Mouse (Mus musculus): Measurements from ENCODE around the gene Mamstr. TPM values are rescaled to one million over a fixed set of nuclear protein-coding genes. Genes with fewer than 3 reads are reported as not detected.

Gene Mamstr
- polyA plus RNA-seq, 1 experiment from 2014 or later = 2.8 TPM

DNA sequence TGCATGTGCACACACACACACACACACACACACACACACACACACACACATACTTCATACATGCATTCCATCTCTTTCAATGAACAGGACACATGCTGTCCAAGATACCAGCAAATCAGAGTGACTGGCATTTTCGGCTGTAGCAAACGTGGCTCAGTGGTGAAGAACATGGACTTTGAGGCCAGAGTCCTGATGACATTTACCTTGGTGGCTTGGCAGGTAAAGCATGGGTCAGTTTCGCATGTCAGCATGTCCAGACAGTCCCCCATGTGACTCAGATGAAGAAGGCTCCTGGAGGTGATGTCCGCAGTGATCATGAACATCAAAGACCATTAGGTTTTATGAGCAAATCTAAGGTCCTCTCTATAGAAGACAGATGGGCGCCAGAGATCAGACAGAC lies 42.8 kb upstream of the Mamstr start:
- Histone ChIP-seq H3K4me1 (replicated peaks; ENCODE audit: control insufficient read depth, insufficient read depth, low read length) (no peaks in the 10 kb centered on the region), H3K4me2 (replicated peaks; ENCODE audit: low read depth) (no peak overlapping the region), H3K27me3 (replicated peaks; ENCODE audit: control insufficient read depth, insufficient read depth, low read length) (peaks cover 56% of the 10 kb centered on the region), H3K36me3 (ENCODE audit: control insufficient read depth, insufficient read depth) (no peaks in the 10 kb centered on the region), H3K27ac (ENCODE audit: low read depth, low read length) (no peak overlapping the region), H3K4me3 (ENCODE audit: low read depth, low read length) (no peak overlapping the region), H3K9ac (ENCODE audit: low read depth, low read length) (no peak overlapping the region), H3K9me3 (ENCODE audit: control insufficient read depth) (no peaks in the 10 kb centered on the region)
- 88% methylated on average over 5 of the region's 5 CpGs for WGBS
- ATAC-seq = no peak
- no peak for TF ChIP-seq CTCF (IDR thresholded peaks at IDR 0.05; ENCODE audit: low read depth)

DNA sequence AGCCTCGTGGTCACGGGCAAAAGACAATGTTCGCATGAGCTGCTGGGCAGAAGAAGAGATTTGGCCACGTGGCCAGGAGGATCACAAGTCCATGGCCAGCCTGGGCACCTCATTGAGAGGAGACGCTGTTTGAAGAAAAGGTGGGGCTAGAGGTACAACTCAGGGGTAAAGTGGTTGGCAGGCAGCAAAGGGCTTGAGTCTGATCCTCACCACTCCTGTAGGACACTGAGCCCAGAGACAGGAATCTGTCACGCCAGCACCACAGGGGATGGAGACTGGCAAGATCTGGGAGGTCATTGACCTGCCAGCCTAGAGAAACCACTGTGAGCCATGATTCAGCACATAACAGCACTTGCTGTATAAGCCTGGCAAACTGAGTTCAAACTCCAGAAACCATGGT lies 42.2 kb upstream of the Mamstr start:
- Histone ChIP-seq H3K27me3 (replicated peaks; ENCODE audit: control insufficient read depth, insufficient read depth, low read length) (peaks cover 56% of the 10 kb centered on the region), H3K4me3 (ENCODE audit: low read depth, low read length) (no peak overlapping the region), H3K4me1 (replicated peaks; ENCODE audit: control insufficient read depth, insufficient read depth, low read length) (no peaks in the 10 kb centered on the region), H3K36me3 (ENCODE audit: control insufficient read depth, insufficient read depth) (no peaks in the 10 kb centered on the region), H3K4me2 (replicated peaks; ENCODE audit: low read depth) (no peak overlapping the region), H3K9me3 (ENCODE audit: control insufficient read depth) (no peaks in the 10 kb centered on the region), H3K9ac (ENCODE audit: low read depth, low read length) (no peak overlapping the region), H3K27ac (ENCODE audit: low read depth, low read length) (no peak overlapping the region)
- no peak for ATAC-seq
- TF ChIP-seq CTCF (IDR thresholded peaks at IDR 0.05; ENCODE audit: low read depth) = no peak
- 91% methylated on average over 6 of the region's 6 CpGs for WGBS

DNA sequence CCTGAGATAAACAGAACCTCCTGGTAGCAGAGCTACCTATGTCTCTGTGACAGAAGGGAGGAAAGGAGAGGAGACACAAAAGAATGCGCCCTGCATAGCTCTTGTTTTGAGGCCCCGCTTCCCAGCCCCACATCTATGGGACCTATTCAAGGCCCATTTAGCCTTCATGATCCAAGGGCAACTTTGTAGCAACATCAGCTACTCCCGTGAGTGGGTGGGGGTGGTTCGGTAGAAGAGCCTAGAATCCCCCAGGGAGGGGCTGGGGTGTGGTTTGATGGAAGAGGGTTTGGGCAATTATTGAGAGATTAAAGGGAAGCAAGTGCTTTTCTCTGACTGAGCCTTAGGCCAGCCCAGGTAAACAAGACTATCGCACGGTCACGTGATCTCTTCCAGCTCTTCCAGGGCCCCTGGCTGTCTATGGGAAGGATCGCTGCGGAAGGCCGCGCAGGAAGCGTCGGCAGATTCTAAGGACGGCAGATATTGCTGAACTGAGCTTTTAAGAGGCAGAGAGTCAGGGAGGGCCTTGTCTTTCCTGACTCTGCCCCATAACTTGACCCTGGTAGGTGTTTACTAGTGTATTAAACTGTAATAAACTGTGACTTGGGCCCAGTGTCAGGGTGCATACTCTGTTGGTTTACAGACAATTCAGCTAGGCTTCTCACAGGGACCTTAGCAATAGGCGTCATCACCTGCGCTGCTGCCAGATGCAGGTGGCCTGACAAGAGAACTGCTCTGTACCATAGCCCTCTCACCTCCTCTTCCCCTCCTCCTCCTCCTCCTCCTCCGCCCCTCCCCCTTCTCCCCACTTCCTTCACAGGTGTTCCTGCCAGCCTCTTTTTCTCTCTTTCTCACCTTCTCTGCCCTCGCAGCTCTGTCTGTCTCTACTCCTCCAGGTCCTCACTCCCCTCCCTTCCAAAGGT lies 40.6 kb upstream of the Mamstr start:
- peak overlapping the region; percentile 24; the same call in 1 of the 2 replicates for H3K4me2 ChIP-seq (replicated peaks; ENCODE audit: low read depth)
- no peak overlapping the region for H3K4me3 ChIP-seq (ENCODE audit: low read depth, low read length)
- no peak for TF ChIP-seq CTCF (IDR thresholded peaks at IDR 0.05; ENCODE audit: low read depth)
- H3K27ac ChIP-seq (ENCODE audit: low read depth, low read length) = no peak overlapping the region; the same call in 1 of the 2 replicates
- no peaks in the 10 kb centered on the region for H3K9me3 ChIP-seq (ENCODE audit: control insufficient read depth)
- ATAC-seq = 0 out of 2 replicates have a peak, but pooled peaks have one; percentile 42
- no peaks in the 10 kb centered on the region for H3K4me1 ChIP-seq (replicated peaks; ENCODE audit: control insufficient read depth, insufficient read depth, low read length)
- peaks cover 70% of the 10 kb centered on the region for H3K27me3 ChIP-seq (replicated peaks; ENCODE audit: control insufficient read depth, insufficient read depth, low read length)
- no peak overlapping the region for H3K9ac ChIP-seq (ENCODE audit: low read depth, low read length)
- WGBS = 23% methylated on average over 18 of the region's 18 CpGs
- no peaks in the 10 kb centered on the region for H3K36me3 ChIP-seq (ENCODE audit: control insufficient read depth, insufficient read depth)

DNA sequence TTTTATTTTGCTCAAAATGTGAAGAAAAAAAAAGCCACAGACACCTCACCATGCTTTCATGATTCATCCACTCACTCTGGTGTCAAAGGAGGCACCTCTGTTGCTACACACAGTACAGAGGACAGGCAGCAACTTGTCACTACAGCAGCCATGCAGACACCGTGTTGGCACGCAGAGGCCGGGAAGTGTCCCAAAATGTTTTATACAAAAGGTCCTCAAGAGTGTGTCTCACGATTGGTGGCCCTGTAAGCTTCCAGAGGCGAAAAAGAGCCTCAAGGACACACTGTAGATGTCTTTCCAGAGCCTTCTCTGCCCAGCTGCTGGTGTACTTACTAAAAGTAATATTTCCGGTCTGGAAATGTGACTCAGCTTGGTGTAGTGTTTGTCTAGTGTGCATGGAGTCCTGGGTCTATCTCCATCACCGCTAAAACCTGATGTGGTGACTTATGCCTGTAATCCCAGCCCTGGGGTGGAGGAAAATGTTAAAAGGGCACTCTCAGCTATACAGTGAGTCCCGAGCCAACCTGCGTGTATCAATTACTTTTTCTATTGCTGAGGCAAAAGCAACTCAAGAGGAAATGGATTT lies 34.0 kb upstream of the Mamstr start:
- no peak overlapping the region for H3K9ac ChIP-seq (ENCODE audit: low read depth, low read length)
- H3K9me3 ChIP-seq (ENCODE audit: control insufficient read depth) = no peaks in the 10 kb centered on the region
- no peak overlapping the region for H3K4me2 ChIP-seq (replicated peaks; ENCODE audit: low read depth)
- H3K36me3 ChIP-seq (ENCODE audit: control insufficient read depth, insufficient read depth) = no peaks in the 10 kb centered on the region
- ATAC-seq = no peak
- 64% methylated on average over 9 of the region's 9 CpGs for WGBS
- no peak overlapping the region for H3K27ac ChIP-seq (ENCODE audit: low read depth, low read length)
- no peak for TF ChIP-seq CTCF (IDR thresholded peaks at IDR 0.05; ENCODE audit: low read depth)
- no peaks in the 10 kb centered on the region for H3K4me1 ChIP-seq (replicated peaks; ENCODE audit: control insufficient read depth, insufficient read depth, low read length)
- no peak overlapping the region for H3K4me3 ChIP-seq (ENCODE audit: low read depth, low read length)
- peaks cover 54% of the 10 kb centered on the region for H3K27me3 ChIP-seq (replicated peaks; ENCODE audit: control insufficient read depth, insufficient read depth, low read length)

DNA sequence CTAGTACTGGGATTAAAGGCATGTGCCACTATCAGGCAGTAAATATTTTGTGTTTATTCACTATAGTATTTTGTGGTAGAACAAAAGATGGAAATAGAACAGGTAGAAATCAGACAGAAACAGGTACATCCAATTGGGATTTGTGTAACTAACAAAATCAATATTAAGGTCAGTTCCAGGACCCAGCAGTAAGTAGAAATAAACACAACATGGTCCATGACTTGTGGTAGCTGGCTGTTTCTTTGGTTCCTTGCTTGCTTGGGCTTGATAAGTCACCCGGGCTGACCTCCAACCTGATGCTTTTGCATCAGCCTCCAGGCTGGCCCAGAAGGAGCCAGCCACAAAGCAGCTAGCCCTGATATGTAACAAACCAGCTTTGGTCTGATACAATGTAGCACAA lies 30.3 kb upstream of the Mamstr start:
- no peak overlapping the region for H3K9ac ChIP-seq (ENCODE audit: low read depth, low read length)
- no peaks in the 10 kb centered on the region for H3K4me1 ChIP-seq (replicated peaks; ENCODE audit: control insufficient read depth, insufficient read depth, low read length)
- no peaks in the 10 kb centered on the region for H3K9me3 ChIP-seq (ENCODE audit: control insufficient read depth)
- no peak overlapping the region for H3K4me3 ChIP-seq (ENCODE audit: low read depth, low read length)
- WGBS = 56% methylated on average over 1 of the region's 1 CpGs
- H3K36me3 ChIP-seq (ENCODE audit: control insufficient read depth, insufficient read depth) = no peaks in the 10 kb centered on the region
- H3K4me2 ChIP-seq (replicated peaks; ENCODE audit: low read depth) = no peak overlapping the region
- peaks cover 36% of the 10 kb centered on the region for H3K27me3 ChIP-seq (replicated peaks; ENCODE audit: control insufficient read depth, insufficient read depth, low read length)
- TF ChIP-seq CTCF (IDR thresholded peaks at IDR 0.05; ENCODE audit: low read depth) = no peak
- no peak overlapping the region for H3K27ac ChIP-seq (ENCODE audit: low read depth, low read length)
- ATAC-seq = no peak

DNA sequence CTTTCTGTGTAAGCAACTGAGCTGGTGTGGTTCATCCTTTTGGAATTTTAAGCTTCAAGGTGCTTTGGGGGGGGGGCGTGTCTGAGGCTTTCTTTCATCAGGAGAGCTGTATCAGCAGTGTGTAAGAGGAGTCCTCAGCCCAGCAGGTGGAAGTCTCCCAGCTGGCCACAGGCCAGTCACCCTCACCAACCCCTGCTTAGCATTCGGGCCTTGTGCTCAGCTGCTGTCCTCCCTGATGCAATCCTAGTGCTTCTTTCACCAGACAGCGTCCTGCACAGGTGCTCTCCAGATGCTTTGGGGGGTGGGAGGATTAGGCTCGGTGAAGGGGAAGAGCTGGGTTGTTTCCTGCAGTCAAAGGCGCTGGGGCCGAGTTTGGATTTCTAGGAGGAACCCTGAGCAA lies 23.5 kb upstream of the Mamstr start:
- Histone ChIP-seq H3K27me3 (replicated peaks; ENCODE audit: control insufficient read depth, insufficient read depth, low read length) (peaks cover 64% of the 10 kb centered on the region), H3K4me1 (replicated peaks; ENCODE audit: control insufficient read depth, insufficient read depth, low read length) (0 out of 2 replicates have a peak, but pooled peaks cover 4% of the 10 kb centered on the region), H3K27ac (ENCODE audit: low read depth, low read length) (no peak overlapping the region), H3K4me2 (replicated peaks; ENCODE audit: low read depth) (no peak overlapping the region), H3K4me3 (ENCODE audit: low read depth, low read length) (no peak overlapping the region), H3K9ac (ENCODE audit: low read depth, low read length) (no peak overlapping the region), H3K9me3 (ENCODE audit: control insufficient read depth) (no peaks in the 10 kb centered on the region), H3K36me3 (ENCODE audit: control insufficient read depth, insufficient read depth) (no peaks in the 10 kb centered on the region)
- 41% methylated on average over 6 of the region's 6 CpGs for WGBS
- no peak for ATAC-seq
- TF ChIP-seq CTCF (IDR thresholded peaks at IDR 0.05; ENCODE audit: low read depth) = no peak

All from intestine, postnatal 0 days (tissue).